Mouse (Mus musculus): ENCODE data around the gene Nagk.
"Not testable (repeated sequence)": the region's sequence is repeated elsewhere in the genome, so short reads cannot be mapped to it uniquely, and the experiment has no call there.

Nagk gene

GRCm38 (mm10) chr6:83818996-83819395 is 24.2 kb downstream of the Nagk start:
- no peak for DNase-seq

GRCm38 (mm10) chr6:83820727-83821515 is 26.1 kb downstream of the Nagk start:
- no peak for DNase-seq

GRCm38 (mm10) chr6:83821856-83822255 is 27.1 kb downstream of the Nagk start:
- no peak for DNase-seq

- no peak for DNase-seq
Measured at GRCm38 (mm10) chr6:83830941-83831605, 36.3 kb downstream of the Nagk start.

- peak; percentile 99 to 100 for DNase-seq
Measured at GRCm38 (mm10) chr6:83831606-83832123, 36.9 kb downstream of the Nagk start, which contains the start of gene Paip2b. TSS of gene Paip2b (minus strand) at chr6:83831741.

- not testable (repeated sequence) for DNase-seq
Measured at GRCm38 (mm10) chr6:83832393-83832792, 37.6 kb downstream of the Nagk start.

GRCm38 (mm10) chr6:83836826-83837225 is 42.0 kb downstream of the Nagk start:
- DNase-seq = no peak

- DNase-seq = no peak
Measured at GRCm38 (mm10) chr6:83838046-83838445, 43.3 kb downstream of the Nagk start.

- DNase-seq = no peak
Measured at GRCm38 (mm10) chr6:83840086-83840485, 45.3 kb downstream of the Nagk start.

GRCm38 (mm10) chr6:83844913-83845312 is 50.1 kb downstream of the Nagk start:
- DNase-seq = no peak

- DNase-seq = no peak
Measured at GRCm38 (mm10) chr6:83846141-83846540, 51.4 kb downstream of the Nagk start.

- DNase-seq = no peak
Measured at GRCm38 (mm10) chr6:83849446-83849845, 54.7 kb downstream of the Nagk start.
